Mouse (Mus musculus) ZHBTc4 (cell line): ENCODE data around the gene Tchh.
A peak's percentile ranks its signal among the peaks of the same experiment; 100 is the strongest.
"Not testable (repeated sequence)": the region's sequence is repeated elsewhere in the genome, so short reads cannot be mapped to it uniquely, and the experiment has no call there.

Source experiments
- DNase-seq: peaks from one replicate; pipeline ENCODE4 v3.0.0-alpha.2; 2011; ENCODE audit warnings: low read depth, low spot score

Tchh gene

GRCm38 (mm10) chr3:93442030-93442429 is at the start of gene Tchh:
TSS of gene Tchh (plus strand) at chr3:93442330.
- no peak for DNase-seq

DNA sequence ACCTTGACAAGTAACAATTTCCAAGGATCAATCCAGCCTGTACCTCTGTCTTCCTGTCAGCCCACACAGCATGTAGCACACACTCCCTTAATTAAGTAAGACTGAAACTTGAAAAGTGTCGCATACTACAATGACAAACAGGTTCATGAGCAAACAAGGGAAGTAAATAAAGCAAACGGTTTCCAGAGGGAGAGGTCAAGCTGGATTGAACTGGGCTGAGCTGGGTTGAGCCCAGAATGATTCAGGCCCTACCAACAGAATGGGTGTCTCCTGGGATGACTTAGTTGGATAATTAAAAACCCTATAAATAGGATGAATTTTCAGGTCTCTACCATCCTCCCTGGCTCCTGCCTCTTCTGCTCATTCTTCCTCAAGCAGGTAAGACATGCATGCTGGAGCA is 48.8 kb upstream of the Tchh start, which contains the start of gene Rptn:
Gene Rptn, plus strand, starts transcription at position 334 of the 400 bp plus-strand sequence.
- DNase-seq: peak; percentile 4

DNA sequence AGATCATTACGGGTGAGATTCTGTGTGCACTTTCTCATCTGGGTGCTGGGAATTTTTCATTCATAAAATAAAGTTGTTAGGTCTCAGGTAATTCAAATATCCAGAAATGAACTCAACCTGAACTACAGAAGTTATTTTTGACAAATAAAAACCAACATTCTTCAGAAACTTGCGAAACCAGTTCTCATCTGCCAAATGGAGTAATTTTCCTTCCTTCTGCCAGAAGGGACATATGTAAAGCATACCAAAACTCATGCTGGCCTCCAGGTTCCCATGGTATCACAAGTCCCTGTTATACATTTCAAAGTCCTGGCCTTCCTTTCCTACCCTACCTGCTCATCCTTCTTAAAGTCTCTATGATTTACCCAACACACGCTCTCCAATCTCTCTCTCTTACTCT is 38.2 kb upstream of the Tchh start:
- DNase-seq: no peak

DNA sequence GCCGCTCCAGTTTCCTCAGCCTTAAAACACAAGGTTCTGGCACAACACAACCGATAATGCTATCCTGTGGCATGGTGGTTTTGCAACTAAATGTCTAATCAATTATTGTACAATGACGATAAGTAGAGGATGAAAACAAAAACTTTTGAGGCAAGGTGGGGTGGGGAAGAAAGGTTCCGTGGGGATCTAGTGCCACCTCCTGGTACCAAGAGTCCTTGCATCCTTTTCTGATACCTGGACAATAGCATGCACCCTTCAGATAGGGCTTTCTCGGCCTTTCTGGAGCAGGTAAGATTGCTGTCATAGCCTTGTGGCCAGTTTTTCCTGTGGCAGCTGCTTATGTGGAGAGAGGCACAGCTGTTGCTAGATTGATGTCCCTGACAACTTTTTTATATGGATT is 35.1 kb upstream of the Tchh start:
- peak; percentile 63 for DNase-seq

DNA sequence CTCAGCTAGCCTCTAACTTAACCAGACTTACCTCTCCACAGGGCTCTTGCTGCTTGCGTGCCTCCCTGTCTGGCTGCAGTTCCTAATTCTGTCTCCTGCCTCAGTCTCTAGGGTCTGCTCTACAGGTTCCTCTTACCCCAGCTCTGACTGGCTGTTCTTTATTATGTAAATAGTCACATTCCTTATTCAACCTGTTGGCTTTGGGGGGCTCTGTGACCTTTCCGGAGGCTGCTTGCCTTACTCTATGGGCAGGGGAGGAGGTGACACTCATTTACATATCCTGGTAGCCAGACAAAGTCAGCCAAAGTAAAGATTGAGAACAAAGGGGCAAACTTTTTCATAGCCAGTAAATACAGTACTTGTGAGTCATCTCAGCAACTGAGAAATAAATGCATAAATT is 30.2 kb upstream of the Tchh start:
- peak; percentile 40 for DNase-seq

DNA sequence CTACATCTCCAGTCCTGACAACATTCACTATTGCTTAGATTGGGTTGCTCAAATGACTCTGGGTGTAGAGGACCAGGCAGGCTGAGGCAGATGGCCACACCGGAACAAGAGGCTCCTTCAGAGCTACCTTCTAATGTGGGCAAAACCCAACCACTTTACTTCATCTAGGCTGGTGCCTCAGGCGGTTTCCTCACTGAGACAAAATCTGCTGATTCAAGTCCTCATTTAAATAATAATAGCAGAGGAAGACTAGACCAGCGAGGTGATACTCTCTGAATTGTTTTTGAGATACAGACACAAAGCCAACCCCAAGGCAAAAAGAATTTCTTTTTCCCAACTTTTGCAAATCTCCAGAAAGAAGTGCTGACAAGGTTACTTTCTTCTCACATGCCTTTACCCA is 10.5 kb upstream of the Tchh start:
- peak; percentile 41 for DNase-seq

GRCm38 (mm10) chr3:93443501-93444101 is 1.5 kb downstream of the Tchh start:
- DNase-seq: peak; percentile 78

DNA sequence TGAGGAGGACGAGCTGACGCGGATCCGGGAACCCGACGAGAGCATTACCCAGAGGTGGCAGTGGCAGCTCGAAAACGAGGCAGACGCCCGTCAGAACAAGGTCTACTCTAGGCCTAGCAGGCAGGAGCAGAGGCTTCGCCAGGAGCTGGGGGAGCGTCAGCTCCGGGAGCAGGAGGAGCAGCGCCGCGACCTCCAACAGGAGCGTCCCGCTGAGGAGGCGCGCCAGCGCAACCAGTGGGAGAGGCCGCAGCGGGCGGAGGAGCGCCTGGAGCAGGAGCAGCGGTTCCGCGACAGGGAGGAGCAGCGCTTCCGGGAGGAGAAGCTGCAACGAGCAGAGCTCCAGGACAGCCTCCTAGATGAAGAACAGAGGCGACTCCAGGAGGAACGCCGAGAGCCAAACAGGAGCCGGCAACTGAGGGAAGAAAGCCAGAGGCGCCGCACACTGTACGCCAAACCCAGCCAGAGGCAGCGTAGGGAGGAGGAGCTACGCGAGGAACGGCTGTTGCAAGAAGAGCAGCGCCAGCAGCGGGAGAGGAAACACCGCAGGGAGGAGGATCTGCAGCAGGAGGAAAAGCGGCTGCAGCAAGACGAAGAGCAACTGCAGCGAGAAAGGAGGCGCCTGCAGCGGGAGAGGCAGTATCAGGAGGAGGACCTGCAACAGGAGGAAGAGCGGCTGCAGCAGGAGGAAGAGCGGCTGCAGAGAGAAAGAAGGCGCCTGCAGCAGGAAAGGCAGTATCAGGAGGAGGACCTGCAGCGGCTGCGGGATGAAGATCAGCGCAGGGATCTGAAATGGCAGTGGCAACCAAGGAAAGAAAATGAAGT is 2.4 kb downstream of the Tchh start:
- peak; percentile 91 for DNase-seq

GRCm38 (mm10) chr3:93445165-93445705 is 3.1 kb downstream of the Tchh start:
- peak; percentile 76 for DNase-seq

DNA sequence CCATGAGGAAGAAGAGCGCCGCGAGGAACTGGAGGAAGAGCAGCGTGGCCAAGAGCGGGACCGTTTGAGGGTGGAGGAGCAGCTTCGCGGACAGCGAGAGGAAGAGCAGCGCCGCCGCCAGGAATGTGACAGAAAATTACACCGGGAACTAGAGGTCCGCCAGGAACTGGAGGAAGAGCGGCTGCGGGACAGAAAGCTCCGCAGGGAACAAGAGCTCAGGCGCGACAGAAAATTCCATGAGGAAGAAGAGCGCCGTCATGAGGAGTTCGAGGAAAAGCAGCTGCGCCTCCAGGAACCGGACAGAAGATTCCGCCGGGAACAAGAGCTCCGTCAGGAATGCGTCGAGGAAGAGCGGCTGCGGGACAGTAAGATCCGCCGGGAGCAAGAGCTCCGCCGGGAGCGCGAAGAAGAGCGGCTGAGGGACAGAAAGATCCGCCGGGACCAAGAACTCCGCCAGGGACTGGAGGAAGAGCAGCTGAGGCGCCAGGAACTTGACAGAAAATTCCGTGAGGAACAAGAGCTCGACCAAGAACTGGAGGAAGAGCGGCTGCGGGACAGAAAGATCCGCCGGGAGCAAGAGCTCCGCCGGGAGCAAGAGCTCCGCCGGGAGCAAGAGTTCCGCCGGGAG is 4.1 kb downstream of the Tchh start:
- peak; percentile 74 for DNase-seq

DNA sequence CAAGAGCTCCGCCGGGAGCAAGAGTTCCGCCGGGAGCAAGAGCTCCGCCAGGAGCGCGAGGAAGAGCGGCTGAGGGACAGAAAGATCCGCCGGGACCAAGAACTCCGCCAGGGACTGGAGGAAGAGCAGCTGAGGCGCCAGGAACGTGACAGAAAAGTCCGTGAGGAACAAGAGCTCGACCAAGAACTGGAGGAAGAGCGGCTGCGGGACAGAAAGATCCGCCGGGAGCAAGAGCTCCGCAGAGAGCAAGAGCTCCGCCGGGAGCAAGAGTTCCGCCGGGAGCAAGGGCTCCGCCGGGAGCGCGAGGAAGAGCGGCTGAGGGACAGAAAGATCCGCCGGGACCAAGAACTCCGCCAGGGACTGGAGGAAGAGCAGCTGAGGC is 4.6 kb downstream of the Tchh start:
- not testable (repeated sequence) for DNase-seq

DNA sequence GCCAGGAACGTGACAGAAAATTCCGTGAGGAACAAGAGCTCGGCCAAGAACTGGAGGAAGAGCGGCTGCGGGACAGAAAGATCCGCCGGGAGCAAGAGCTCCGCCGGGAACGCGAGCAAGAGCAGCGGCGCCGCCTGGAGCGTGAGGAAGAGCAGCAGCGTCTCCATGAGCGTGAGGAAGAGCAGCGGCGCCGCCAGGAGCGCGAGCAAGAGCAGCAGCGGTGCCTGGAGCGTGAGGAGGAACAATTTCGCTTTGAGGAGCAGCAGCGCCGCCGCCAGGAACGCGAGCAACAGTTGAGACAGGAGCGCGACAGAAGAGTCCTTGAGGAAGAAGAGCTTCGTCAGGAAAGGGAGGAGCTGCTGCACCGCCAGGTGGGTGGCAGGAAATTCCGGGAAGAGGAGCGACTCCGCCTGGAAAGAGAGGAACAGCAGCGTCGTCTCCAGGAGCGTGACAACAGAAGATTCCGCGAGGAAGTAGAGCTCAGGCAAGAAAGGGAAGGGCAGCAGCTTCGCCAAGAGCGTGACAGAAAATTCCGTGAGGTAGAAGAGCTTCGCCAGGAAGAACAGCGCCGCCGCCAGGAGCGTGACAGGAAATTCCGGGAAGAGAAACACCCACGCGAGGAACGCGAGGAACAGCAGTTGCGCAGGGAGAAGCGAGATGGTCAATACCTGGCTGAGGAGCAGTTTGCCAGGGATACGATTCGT is 5.2 kb downstream of the Tchh start:
- peak; percentile 92 for DNase-seq

DNA sequence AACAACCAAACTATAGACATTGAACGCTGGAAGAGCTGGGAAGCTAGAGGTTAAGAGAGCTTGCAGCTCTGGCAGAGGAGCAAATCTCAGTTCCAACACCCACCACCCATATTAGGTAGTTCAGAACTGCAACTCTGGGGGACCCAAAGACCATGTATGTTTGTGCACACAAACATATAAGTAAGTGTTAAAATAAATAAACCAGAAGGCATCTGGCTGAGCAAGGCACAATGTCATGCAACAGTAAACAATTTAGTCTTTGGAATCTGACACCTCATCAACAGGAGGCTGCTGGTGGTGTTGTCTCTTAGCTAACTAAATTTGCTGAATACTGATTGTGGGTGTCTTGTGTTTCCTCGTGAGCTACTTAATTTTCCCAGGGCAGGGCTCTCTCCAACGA is 24.4 kb downstream of the Tchh start:
- no peak for DNase-seq

DNA sequence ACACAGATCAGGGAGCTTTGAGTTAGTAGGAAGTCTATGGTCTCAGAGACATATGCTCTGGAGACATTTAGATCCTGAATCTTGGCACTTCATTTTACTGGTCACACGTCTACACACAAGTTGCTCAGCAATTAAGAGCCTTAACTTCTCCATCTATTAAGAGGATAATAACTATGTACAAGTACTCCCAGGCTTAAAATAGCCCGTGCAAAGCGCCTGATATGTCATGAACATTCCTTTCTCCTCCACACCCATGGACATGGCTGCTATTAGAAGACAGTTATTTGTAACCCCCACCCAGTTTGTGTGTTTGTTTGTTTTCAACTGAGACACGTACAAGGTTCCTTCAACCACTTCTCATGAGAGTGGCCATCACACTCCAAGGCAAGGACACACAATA is 25.0 kb downstream of the Tchh start:
- DNase-seq: no peak

DNA sequence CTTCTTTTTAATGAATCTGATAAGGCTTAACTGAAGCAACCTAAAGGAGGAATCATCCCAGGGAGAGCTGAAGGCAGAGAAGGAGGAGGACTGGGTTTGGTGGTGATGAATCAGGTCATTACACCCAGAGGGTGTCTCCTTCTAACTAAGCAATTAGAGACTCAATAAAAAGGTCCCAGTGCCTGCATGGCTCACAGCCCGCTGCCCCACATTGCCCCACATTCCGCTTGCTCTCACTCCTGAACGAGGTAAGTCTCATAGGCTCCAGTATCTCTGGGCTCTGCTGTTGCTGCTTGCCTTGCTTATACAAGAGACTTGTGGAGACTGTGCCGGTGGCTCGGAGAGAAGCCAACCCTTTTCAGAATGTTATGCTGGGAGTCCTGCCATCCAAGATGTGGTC is 26.4 kb downstream of the Tchh start, which contains the start of gene Tchhl1:
Gene Tchhl1, plus strand, starts transcription at position 194 of the 400 bp plus-strand sequence.
- DNase-seq: no peak

DNA sequence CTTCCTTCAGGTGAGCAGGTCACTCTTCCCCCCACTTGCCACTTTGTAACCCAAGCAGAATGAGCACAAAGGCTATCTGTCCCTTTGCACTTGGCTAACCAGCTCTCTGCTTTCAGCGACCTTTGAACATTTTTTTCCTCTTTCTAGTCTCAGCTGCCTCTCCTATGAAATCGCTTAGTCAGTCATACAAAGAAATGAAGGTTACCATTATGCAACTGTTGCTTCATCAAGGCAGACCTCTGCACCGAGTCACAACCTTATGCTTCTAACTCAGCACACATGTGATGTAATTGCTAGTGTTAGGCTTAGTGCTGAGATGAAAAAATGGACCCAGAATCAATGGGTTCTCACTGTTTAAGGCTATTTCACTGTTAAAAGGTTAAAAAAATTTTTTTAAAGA is 27.5 kb downstream of the Tchh start:
- no peak for DNase-seq

DNA sequence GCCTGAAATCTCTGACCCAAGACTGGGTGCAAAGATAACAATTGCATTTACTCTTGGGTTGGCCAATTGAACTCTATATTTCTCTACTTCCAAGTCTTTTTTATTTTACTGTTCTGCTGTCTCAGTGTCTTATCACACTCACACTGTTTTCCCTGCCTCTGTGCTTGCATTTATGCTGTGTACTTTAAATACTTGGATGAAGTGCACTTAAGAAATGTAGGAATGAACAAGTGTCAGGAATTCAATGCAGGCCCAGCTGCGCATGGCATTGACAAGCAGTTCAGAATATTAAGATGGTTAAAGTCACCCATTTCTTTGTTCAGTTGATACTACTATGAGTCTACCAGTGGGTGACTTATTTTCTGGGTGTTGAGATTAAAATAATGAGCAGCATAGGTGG is 37.9 kb downstream of the Tchh start:
- DNase-seq: no peak

GRCm38 (mm10) chr3:93481982-93482616 is 40.0 kb downstream of the Tchh start:
- no peak for DNase-seq

- DNase-seq: no peak
Observed at GRCm38 (mm10) chr3:93485611-93486010, 43.5 kb downstream of the Tchh start.

- no peak for DNase-seq
Observed at GRCm38 (mm10) chr3:93488541-93488940, 46.4 kb downstream of the Tchh start.

DNA sequence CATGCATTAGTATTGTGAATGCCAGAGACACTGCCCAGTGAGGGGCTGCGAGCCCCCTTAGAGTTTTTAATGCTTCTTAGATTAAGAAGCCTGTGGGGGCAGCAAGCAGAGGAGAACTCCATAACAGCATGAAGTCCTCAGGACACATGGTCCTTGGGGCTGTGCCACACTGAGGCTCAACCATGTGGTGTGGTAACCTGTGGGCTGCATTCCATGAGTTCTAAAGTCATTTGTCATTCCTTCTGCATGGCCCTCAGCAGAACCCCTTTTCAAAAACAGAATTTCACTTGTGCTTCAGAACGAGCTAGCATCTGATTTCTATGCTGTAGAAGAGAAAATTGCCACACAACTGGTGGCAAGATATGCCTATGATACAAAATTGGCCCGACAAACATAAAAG is 50.0 kb downstream of the Tchh start:
- no peak for DNase-seq
